Mouse (Mus musculus): ENCODE results near the gene Atp8b3. TPM values are rescaled to one million over a fixed set of nuclear protein-coding genes. Genes with fewer than 3 reads are reported as not detected.

Gene Atp8b3
- polyA plus RNA-seq, 1 experiment from 2014 or later, result 0.28 TPM

GRCm38 (mm10) chr10:80506222-80506621 lies 32.7 kb downstream of the Atp8b3 start:
- no peak overlapping the region for H3K4me3 ChIP-seq (ENCODE audit: low read depth, low read length)
- DNase-seq (ENCODE audit: low spot score), result peak; percentile 84
- no peak overlapping the region for H3K9ac ChIP-seq (replicated peaks; ENCODE audit: low read length)
- H3K27ac ChIP-seq (replicated peaks; ENCODE audit: low read depth, low read length), result no peak overlapping the region
- H3K4me2 ChIP-seq (ENCODE audit: low read depth, low read length), result no peak overlapping the region
- no peaks in the 10 kb centered on the region for H3K36me3 ChIP-seq (replicated peaks; ENCODE audit: control insufficient read depth, insufficient read depth, low read depth, low read length)
- no peaks in the 10 kb centered on the region for H3K4me1 ChIP-seq (ENCODE audit: control insufficient read depth, insufficient read depth, low read length)
- no peaks in the 10 kb centered on the region for H3K9me3 ChIP-seq (replicated peaks; ENCODE audit: control insufficient read depth, low read length)
- peaks cover 42% of the 10 kb centered on the region for H3K27me3 ChIP-seq (ENCODE audit: control insufficient read depth, insufficient read depth, low read length)
- ATAC-seq (replicated peaks; ENCODE audit: insufficient number of reproducible peaks, low FRiP score, low TSS enrichment, low read depth), result no peak
- WGBS, result 0% methylated on average over 11 of the region's 11 CpGs

GRCm38 (mm10) chr10:80504724-80505123 lies 34.2 kb downstream of the Atp8b3 start:
- no peak overlapping the region for H3K27ac ChIP-seq (replicated peaks; ENCODE audit: low read depth, low read length)
- no peaks in the 10 kb centered on the region for H3K4me1 ChIP-seq (ENCODE audit: control insufficient read depth, insufficient read depth, low read length)
- H3K27me3 ChIP-seq (ENCODE audit: control insufficient read depth, insufficient read depth, low read length), result peaks cover 57% of the 10 kb centered on the region
- ATAC-seq (replicated peaks; ENCODE audit: insufficient number of reproducible peaks, low FRiP score, low TSS enrichment, low read depth) (0 out of 2 replicates have a peak, but pooled peaks have one; percentile 36), DNase-seq (ENCODE audit: low spot score) (no peak)
- no peak overlapping the region for H3K9ac ChIP-seq (replicated peaks; ENCODE audit: low read length)
- H3K4me3 ChIP-seq (ENCODE audit: low read depth, low read length), result no peak overlapping the region
- H3K4me2 ChIP-seq (ENCODE audit: low read depth, low read length), result no peak overlapping the region
- H3K36me3 ChIP-seq (replicated peaks; ENCODE audit: control insufficient read depth, insufficient read depth, low read depth, low read length), result no peaks in the 10 kb centered on the region
- WGBS, result 1% methylated on average over 9 of the region's 9 CpGs
- no peaks in the 10 kb centered on the region for H3K9me3 ChIP-seq (replicated peaks; ENCODE audit: control insufficient read depth, low read length)

- Histone ChIP-seq H3K27ac (replicated peaks; ENCODE audit: low read depth, low read length) (no peak overlapping the region), H3K9me3 (replicated peaks; ENCODE audit: control insufficient read depth, low read length) (no peaks in the 10 kb centered on the region), H3K27me3 (ENCODE audit: control insufficient read depth, insufficient read depth, low read length) (peaks cover 65% of the 10 kb centered on the region), H3K36me3 (replicated peaks; ENCODE audit: control insufficient read depth, insufficient read depth, low read depth, low read length) (no peaks in the 10 kb centered on the region), H3K4me1 (ENCODE audit: control insufficient read depth, insufficient read depth, low read length) (no peaks in the 10 kb centered on the region), H3K9ac (replicated peaks; ENCODE audit: low read length) (no peak overlapping the region), H3K4me2 (ENCODE audit: low read depth, low read length) (no peak overlapping the region), H3K4me3 (ENCODE audit: low read depth, low read length) (no peak overlapping the region)
- no peak for ATAC-seq (replicated peaks; ENCODE audit: insufficient number of reproducible peaks, low FRiP score, low TSS enrichment, low read depth)
- DNase-seq (ENCODE audit: low spot score), result no peak
- under 1% methylated on average over 27 of the region's 27 CpGs for WGBS
These were observed 35.2 kb downstream of the Atp8b3 start for GRCm38 (mm10) chr10:80503599-80504220.

GRCm38 (mm10) chr10:80502819-80503314 lies 36.1 kb downstream of the Atp8b3 start:
- under 1% methylated on average over 22 of the region's 22 CpGs for WGBS
- Histone ChIP-seq H3K4me2 (ENCODE audit: low read depth, low read length) (no peak overlapping the region), H3K27me3 (ENCODE audit: control insufficient read depth, insufficient read depth, low read length) (peaks cover 73% of the 10 kb centered on the region), H3K4me1 (ENCODE audit: control insufficient read depth, insufficient read depth, low read length) (no peaks in the 10 kb centered on the region), H3K9ac (replicated peaks; ENCODE audit: low read length) (no peak overlapping the region), H3K36me3 (replicated peaks; ENCODE audit: control insufficient read depth, insufficient read depth, low read depth, low read length) (no peaks in the 10 kb centered on the region), H3K27ac (replicated peaks; ENCODE audit: low read depth, low read length) (no peak overlapping the region), H3K4me3 (ENCODE audit: low read depth, low read length) (no peak overlapping the region), H3K9me3 (replicated peaks; ENCODE audit: control insufficient read depth, low read length) (no peaks in the 10 kb centered on the region)
- no peak for DNase-seq (ENCODE audit: low spot score)
- no peak for ATAC-seq (replicated peaks; ENCODE audit: insufficient number of reproducible peaks, low FRiP score, low TSS enrichment, low read depth)

GRCm38 (mm10) chr10:80502291-80502690 lies 36.6 kb downstream of the Atp8b3 start:
- Histone ChIP-seq H3K9ac (replicated peaks; ENCODE audit: low read length) (no peak overlapping the region), H3K27me3 (ENCODE audit: control insufficient read depth, insufficient read depth, low read length) (peaks cover 79% of the 10 kb centered on the region), H3K36me3 (replicated peaks; ENCODE audit: control insufficient read depth, insufficient read depth, low read depth, low read length) (no peaks in the 10 kb centered on the region), H3K4me3 (ENCODE audit: low read depth, low read length) (no peak overlapping the region), H3K27ac (replicated peaks; ENCODE audit: low read depth, low read length) (no peak overlapping the region), H3K4me1 (ENCODE audit: control insufficient read depth, insufficient read depth, low read length) (no peaks in the 10 kb centered on the region), H3K4me2 (ENCODE audit: low read depth, low read length) (no peak overlapping the region), H3K9me3 (replicated peaks; ENCODE audit: control insufficient read depth, low read length) (no peaks in the 10 kb centered on the region)
- no peak for DNase-seq (ENCODE audit: low spot score)
- ATAC-seq (replicated peaks; ENCODE audit: insufficient number of reproducible peaks, low FRiP score, low TSS enrichment, low read depth), result no peak
- WGBS, result 0% methylated on average over 7 of the region's 7 CpGs

- Histone ChIP-seq H3K4me1 (ENCODE audit: control insufficient read depth, insufficient read depth, low read length) (peaks cover 10% of the 10 kb centered on the region), H3K4me2 (ENCODE audit: low read depth, low read length) (no peak overlapping the region), H3K9ac (replicated peaks; ENCODE audit: low read length) (no peak overlapping the region), H3K9me3 (replicated peaks; ENCODE audit: control insufficient read depth, low read length) (no peaks in the 10 kb centered on the region), H3K4me3 (ENCODE audit: low read depth, low read length) (no peak overlapping the region), H3K36me3 (replicated peaks; ENCODE audit: control insufficient read depth, insufficient read depth, low read depth, low read length) (no peaks in the 10 kb centered on the region), H3K27ac (replicated peaks; ENCODE audit: low read depth, low read length) (no peak overlapping the region), H3K27me3 (ENCODE audit: control insufficient read depth, insufficient read depth, low read length) (peaks cover 99% of the 10 kb centered on the region)
- ATAC-seq (replicated peaks; ENCODE audit: insufficient number of reproducible peaks, low FRiP score, low TSS enrichment, low read depth), result no peak
- no peak for DNase-seq (ENCODE audit: low spot score)
- WGBS, result 1% methylated on average over 20 of the region's 20 CpGs
These were observed 42.5 kb downstream of the Atp8b3 start for GRCm38 (mm10) chr10:80496421-80496820.

- Histone ChIP-seq H3K27ac (replicated peaks; ENCODE audit: low read depth, low read length) (no peak overlapping the region), H3K9ac (replicated peaks; ENCODE audit: low read length) (no peak overlapping the region; the same call in 1 of the 2 replicates)
- under 1% methylated on average over 33 of the region's 35 CpGs for WGBS
These were observed 43.0 kb downstream of the Atp8b3 start for GRCm38 (mm10) chr10:80495901-80496300.

GRCm38 (mm10) chr10:80494732-80495131 lies 44.2 kb downstream of the Atp8b3 start, which contains the start of gene Onecut3:
TSS of gene Onecut3 (plus strand) at chr10:80494835.
- H3K4me2 ChIP-seq (ENCODE audit: low read depth, low read length), result peak within 1 kb of the TSS; percentile 58
- H3K27me3 ChIP-seq (ENCODE audit: control insufficient read depth, insufficient read depth, low read length), result peaks cover 99% of the 10 kb centered on the region
- peak within 1 kb of the TSS; percentile 35 for H3K4me3 ChIP-seq (ENCODE audit: low read depth, low read length)
- DNase-seq (ENCODE audit: low spot score), result peak; percentile 59
- H3K9ac ChIP-seq (replicated peaks; ENCODE audit: low read length), result no peak within 1 kb of the TSS; the same call in 1 of the 2 replicates
- no peaks in the 10 kb centered on the region for H3K9me3 ChIP-seq (replicated peaks; ENCODE audit: control insufficient read depth, low read length)
- no peak within 1 kb of the TSS for H3K27ac ChIP-seq (replicated peaks; ENCODE audit: low read depth, low read length)
- ATAC-seq (replicated peaks; ENCODE audit: insufficient number of reproducible peaks, low FRiP score, low TSS enrichment, low read depth), result peak; percentile 22; the same call in 1 of the 2 replicates
- no peaks in the 10 kb centered on the region for H3K36me3 ChIP-seq (replicated peaks; ENCODE audit: control insufficient read depth, insufficient read depth, low read depth, low read length)
- H3K4me1 ChIP-seq (ENCODE audit: control insufficient read depth, insufficient read depth, low read length), result peaks cover 10% of the 10 kb centered on the region
- under 1% methylated on average over 41 of the region's 42 CpGs for WGBS

More at GRCm38 (mm10) chr10:80495901-80496300, 43.0 kb downstream of the Atp8b3 start:
- H3K27me3 ChIP-seq (ENCODE audit: control insufficient read depth, insufficient read depth, low read length), result peaks cover 99% of the 10 kb centered on the region
- ATAC-seq (replicated peaks; ENCODE audit: insufficient number of reproducible peaks, low FRiP score, low TSS enrichment, low read depth) (no peak), DNase-seq (ENCODE audit: low spot score) (no peak)
- H3K4me3 ChIP-seq (ENCODE audit: low read depth, low read length), result peak overlapping the region; percentile 8; the same call in 1 of the 2 replicates
- no peaks in the 10 kb centered on the region for H3K36me3 ChIP-seq (replicated peaks; ENCODE audit: control insufficient read depth, insufficient read depth, low read depth, low read length)
- no peaks in the 10 kb centered on the region for H3K9me3 ChIP-seq (replicated peaks; ENCODE audit: control insufficient read depth, low read length)
- peak overlapping the region; percentile 58 for H3K4me2 ChIP-seq (ENCODE audit: low read depth, low read length)
- H3K4me1 ChIP-seq (ENCODE audit: control insufficient read depth, insufficient read depth, low read length), result peaks cover 10% of the 10 kb centered on the region
